Mouse (Mus musculus) cortical plate, adult 2 months (tissue): ENCODE data around the gene Atf6b. TPM values are rescaled to one million over a fixed set of nuclear protein-coding genes. Genes with fewer than 3 reads are reported as not detected.

ENCODE experiments used
- H3K27ac ChIP-seq: fragments of 200-500 bp; 2 replicates; pipeline ENCODE4 v1.5.1; 2012; ENCODE audit warnings: low read length, control low read depth, inconsistent platforms; ENCODE audit not compliant: insufficient read depth
- H3K4me1 ChIP-seq: fragments of 200-500 bp; 2 replicates; pipeline ENCODE4 v1.6.1; 2011; ENCODE audit warnings: low read length; ENCODE audit not compliant: control insufficient read depth, insufficient read depth
- H3K4me3 ChIP-seq: fragments of 200-500 bp; 2 replicates; pipeline ENCODE4 v1.5.1; 2011; ENCODE audit warnings: mild to moderate bottlenecking, low read length, control low read depth; ENCODE audit not compliant: insufficient read depth
- CTCF ChIP-seq: fragments of 200-500 bp; IDR thresholded peaks from 2 replicates; pipeline ENCODE4 v1.5.1; 2011; ENCODE audit warnings: mild to moderate bottlenecking, control low read depth, low read length; ENCODE audit not compliant: insufficient read depth; ENCODE audit errors: extremely low read depth
- POLR2A ChIP-seq: fragments of 200-500 bp; IDR thresholded peaks from 2 replicates; pipeline ENCODE4 v1.6.1; 2011; ENCODE audit warnings: mild to moderate bottlenecking, low read length, control low read depth; ENCODE audit not compliant: insufficient read depth; ENCODE audit errors: extremely low read depth
- polyA plus RNA-seq: library from polyadenylated mRNA; depleted of rRNA; stranded (reverse); fragments of >200 nt; gene quantifications from 2 replicates; pipeline ENCODE4 v1.2.3, GENCODE M21; 2012

Atf6b gene
- polyA plus RNA-seq, 1 experiment: 59.6 TPM

DNA sequence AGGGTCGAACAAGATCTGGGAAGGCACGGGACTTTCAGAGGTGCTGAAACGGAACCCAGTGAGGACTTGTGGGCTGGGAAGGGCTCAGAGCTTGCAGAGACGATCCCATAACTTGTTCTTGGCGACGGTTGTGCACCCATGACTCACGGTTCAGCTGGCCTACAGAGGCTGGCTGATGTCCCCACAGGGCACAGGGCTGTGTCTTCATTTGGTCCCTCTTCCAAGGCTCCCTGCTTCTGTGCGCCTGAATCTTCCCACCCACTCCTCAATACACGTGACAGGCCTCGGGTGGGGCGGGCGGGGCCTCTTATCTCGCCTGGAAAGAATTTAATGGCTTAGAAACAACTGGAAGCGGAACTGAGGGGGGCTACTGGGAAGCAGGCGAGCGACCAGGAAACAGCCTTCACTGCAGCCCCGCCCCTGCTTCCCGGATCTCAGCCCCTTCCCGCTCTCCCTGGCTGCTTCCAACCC is 14.2 kb downstream of the Atf6b start:
- no peak for TF ChIP-seq CTCF
- TF ChIP-seq POLR2A: no peak
- no peaks in the 10 kb centered on the region for H3K4me1 ChIP-seq
- H3K4me3 ChIP-seq: no peak overlapping the region
- no peak overlapping the region for H3K27ac ChIP-seq

DNA sequence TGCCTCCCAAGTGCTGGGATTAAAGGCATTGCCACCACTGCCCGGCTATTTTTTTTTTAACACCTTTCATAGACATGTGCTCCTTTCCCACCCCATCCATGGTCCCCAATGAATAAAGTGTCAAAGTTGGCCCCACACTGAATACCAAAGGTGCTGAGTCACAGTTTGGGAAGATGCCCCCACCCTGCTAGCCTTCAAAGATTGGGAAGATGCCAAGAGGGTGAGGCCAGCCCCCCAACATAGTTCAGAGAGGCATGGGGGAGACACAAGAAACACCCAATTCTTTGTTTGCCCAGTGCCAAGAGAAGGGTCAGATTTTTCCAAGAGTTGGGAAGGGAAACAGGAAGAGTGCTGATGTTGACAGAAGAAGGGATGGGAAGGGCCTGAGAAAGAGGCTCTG is 15.5 kb downstream of the Atf6b start:
- Histone ChIP-seq H3K27ac (no peak overlapping the region), H3K4me3 (no peak overlapping the region), H3K4me1 (no peaks in the 10 kb centered on the region)
- no peak for TF ChIP-seq POLR2A
- TF ChIP-seq CTCF: no peak

DNA sequence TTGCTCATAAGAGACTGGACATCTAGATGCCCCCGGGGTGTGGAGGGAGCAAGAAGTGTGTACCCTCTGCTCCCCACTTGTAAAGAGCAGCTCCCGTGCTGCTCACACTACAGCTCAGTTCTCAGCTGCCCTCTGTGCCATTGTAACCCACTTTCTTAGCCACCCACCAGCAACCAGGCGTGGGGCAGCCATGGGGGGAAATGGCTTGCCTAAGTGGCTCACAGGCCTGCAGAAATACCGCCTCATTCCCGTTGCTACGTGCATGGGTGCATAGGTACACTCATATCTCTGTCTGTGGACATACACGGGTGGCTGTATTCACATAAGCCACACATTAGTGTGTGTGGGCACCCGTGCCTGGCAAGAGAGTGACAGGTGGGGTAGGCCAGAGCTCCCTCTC is 16.0 kb downstream of the Atf6b start:
- TF ChIP-seq CTCF (no peak), POLR2A (no peak)
- Histone ChIP-seq H3K27ac (no peak overlapping the region), H3K4me1 (no peaks in the 10 kb centered on the region), H3K4me3 (no peak overlapping the region)

DNA sequence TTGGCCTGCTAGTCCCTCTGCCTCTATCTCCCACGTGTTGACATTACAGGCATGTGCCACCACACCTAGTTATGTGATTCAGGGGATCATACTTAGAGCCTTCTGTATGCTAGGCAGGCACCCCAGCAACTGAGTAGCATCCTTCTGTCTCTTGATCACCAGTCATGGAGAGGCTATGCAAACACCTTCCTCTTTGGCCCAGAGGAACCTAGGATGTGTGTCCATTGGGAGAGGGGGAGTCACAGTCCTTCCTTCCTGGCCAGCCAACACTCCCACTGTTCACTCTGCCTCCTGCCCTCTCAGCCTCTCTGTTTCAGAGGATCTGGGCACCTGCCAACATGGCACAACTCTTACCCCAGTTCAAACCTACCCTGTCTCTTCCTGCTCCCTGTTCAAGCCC is 16.6 kb downstream of the Atf6b start:
- Histone ChIP-seq H3K4me1 (no peaks in the 10 kb centered on the region), H3K27ac (no peak overlapping the region), H3K4me3 (no peak overlapping the region)
- TF ChIP-seq CTCF (no peak), POLR2A (no peak)

DNA sequence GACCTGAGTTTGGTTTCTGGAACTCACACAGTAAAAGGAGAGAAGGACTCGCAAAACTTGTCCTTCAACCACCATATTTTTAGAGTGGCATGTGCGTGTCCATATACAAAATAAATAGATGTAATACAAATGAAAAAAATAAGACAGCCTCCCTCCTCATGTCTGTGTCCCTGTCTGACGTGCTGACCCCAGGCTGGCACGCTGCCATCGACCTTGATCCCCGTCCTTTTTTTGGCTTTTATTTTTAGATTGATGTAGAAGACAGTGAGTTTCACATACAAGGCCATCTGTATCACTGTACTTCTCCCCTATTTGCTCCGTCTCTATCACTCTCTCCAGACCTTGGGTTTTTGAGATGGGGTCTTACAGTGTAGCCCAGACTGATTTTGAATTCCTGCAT is 17.5 kb downstream of the Atf6b start:
- Histone ChIP-seq H3K27ac (no peak overlapping the region), H3K4me3 (no peak overlapping the region), H3K4me1 (no peaks in the 10 kb centered on the region)
- TF ChIP-seq POLR2A (no peak), CTCF (no peak)

DNA sequence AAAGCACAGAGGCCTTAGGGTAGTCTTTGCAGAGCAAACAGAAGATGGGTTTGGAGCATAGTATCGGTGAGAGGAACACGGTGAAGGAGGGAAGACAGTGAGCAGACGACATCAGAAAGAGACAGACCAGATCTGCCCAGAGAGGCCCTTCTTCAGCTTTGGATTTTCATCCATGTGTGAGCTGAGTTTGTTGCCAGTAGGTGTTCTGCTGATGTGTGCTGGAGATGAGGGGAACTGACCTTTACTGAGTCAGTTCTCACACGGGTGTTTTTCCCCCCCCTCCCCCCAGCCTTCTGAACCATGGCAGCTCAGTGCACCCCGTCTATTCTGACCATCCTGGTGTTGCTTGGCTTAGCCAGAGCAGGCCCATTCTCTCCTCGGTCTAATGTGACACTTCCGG is 23.3 kb downstream of the Atf6b start, which contains the start of gene Tnxb:
Gene Tnxb, plus strand, starts transcription at position 301 of the 400 bp plus-strand sequence.
- Histone ChIP-seq H3K4me3 (no peak within 1 kb of the TSS), H3K27ac (no peak within 1 kb of the TSS), H3K4me1 (no peaks in the 10 kb centered on the region)
- TF ChIP-seq CTCF (no peak), POLR2A (no peak)

DNA sequence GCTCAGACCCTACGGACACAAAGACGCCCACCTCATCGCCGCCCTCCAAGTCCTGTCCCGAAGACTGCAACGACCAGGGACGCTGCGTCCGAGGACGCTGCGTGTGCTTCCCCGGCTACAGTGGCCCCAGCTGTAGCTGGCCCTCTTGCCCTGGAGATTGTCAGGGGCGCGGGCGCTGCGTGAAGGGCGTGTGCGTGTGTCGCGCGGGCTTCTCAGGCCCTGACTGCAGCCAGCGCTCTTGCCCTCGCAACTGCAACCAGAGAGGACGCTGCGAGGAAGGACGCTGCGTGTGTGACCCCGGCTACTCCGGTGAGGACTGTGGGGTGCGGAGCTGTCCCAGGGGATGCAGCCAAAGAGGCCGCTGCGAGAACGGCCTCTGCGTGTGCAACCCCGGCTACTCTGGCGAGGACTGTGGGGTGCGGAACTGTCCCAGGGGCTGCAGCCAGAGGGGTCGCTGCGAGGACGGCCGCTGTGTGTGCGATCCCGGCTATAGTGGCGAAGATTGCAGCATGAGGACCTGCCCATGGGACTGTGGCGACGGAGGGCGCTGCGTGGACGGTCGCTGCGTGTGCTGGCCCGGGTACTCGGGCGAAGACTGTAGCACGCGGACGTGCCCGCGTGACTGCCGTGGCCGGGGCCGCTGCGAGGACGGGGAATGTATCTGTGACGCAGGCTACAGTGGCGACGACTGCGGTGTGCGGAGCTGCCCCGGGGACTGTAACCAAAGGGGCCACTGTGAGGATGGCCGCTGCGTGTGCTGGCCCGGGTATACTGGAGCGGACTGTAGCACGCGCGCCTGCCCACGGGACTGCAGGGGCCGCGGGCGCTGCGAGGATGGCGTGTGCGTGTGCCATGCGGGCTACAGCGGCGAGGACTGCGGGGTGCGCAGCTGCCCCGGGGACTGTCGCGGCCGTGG is 24.5 kb downstream of the Atf6b start:
- Histone ChIP-seq H3K27ac (no peak overlapping the region), H3K4me3 (peak overlapping the region; percentile 1; the same call in 1 of the 2 replicates), H3K4me1 (no peaks in the 10 kb centered on the region)
- TF ChIP-seq POLR2A: no peak
- no peak for TF ChIP-seq CTCF

DNA sequence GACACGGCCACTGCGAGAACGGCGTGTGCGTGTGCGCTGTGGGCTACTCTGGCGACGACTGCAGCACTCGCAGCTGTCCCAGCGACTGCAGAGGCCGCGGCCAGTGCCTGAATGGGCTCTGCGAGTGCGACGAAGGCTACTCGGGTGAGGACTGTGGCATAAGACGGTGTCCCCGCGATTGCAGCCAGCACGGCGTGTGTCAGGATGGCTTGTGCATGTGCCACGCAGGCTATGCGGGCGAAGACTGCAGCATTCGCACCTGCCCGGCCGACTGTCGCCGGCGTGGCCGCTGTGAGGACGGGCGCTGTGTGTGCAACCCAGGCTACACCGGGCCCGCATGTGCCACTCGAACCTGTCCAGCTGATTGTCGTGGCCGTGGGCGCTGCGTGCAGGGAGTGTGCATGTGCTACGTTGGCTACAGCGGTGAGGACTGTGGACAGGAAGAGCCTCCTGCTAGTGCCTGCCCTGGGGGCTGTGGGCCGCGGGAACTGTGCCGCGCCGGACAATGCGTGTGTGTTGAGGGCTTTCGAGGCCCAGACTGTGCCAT is 25.4 kb downstream of the Atf6b start:
- Histone ChIP-seq H3K27ac (no peak overlapping the region), H3K4me3 (peak overlapping the region; percentile 1; the same call in 1 of the 2 replicates), H3K4me1 (no peaks in the 10 kb centered on the region)
- no peak for TF ChIP-seq CTCF
- no peak for TF ChIP-seq POLR2A

DNA sequence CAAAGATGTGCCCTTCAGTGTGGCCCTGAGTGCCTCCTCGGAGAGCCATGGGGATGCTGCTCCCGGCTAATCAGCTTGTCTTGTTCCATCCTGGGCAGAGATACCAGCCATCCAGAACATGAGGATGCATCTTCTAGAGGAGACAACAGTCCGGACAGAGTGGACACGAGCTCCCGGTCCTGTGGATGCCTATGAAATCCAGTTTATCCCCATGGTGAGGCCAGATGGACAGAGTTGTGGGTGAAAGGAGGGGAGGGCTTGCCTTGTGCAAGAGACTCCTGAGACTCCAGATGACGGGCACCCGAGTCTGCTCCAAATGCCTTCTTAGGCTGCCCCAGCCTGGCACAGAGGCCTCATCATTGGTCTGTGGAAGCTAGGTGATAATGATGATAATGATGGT is 26.2 kb downstream of the Atf6b start:
- Histone ChIP-seq H3K4me1 (no peaks in the 10 kb centered on the region), H3K27ac (no peak overlapping the region), H3K4me3 (no peak overlapping the region)
- no peak for TF ChIP-seq CTCF
- TF ChIP-seq POLR2A: no peak

DNA sequence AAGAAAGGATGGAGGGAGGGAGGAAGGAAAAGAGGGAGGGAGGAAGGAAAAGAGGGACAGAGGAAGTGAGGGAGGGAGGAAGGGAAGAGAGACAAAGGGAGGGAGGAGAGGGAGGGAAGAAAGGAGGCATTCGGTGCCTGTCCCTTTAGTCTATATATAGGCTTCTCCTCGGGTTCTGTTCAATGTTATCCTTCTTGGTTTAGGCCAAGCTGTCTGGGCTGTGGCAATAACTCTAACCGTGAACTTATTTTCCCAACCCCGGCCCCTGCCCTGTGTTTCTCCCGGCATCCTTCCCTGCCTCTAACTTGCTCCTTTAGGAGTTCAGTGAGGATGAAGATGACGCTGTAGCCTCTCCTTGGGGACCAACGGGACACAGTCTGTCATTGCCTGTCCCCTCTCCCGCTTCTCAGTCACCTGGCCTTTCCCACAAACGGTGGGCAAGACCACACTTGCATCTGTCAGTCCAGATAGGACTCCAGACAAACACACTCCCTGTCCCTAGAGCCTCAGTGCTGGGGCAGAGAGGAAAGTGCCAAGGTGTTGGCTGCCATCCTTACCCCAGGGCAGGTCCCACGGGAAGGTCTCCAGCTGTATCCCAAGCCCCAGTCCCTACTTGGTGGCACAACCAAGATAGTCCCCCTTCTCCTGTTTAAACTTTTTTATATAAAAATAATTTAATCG is 27.7 kb downstream of the Atf6b start:
- H3K27ac ChIP-seq: no peak overlapping the region
- H3K4me1 ChIP-seq: no peaks in the 10 kb centered on the region
- H3K4me3 ChIP-seq: no peak overlapping the region
- TF ChIP-seq CTCF (no peak), POLR2A (no peak)
